Mouse (Mus musculus): ENCODE measurements around the gene Szt2.

The Szt2 gene

GRCm38 (mm10) chr4:118413553-118413952, 4.5 kb upstream of the Szt2 start:
- ATAC-seq (ENCODE audit: low TSS enrichment), result no peak

GRCm38 (mm10) chr4:118410871-118411270, 1.8 kb upstream of the Szt2 start:
- ATAC-seq (ENCODE audit: low TSS enrichment), result no peak

DNA sequence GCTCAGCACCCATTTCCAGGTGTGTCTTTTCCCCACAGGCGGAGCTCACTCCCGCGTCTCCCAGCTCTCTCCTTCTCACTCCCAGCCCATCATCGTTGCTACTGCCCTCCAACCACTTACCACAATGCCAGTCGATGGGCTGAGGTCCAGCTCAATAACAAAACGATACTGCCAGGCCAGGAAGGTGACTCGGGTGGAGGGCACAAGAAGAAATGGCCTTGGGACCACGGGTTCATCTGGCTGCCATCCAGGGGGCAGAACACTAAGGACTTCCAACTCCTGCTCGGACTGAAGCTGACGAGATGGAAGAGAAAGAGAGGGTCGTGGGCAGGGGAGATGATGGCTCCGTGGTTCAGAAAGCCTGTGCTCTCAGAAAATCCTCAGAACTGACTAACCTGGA, 6.4 kb downstream of the Szt2 start:
- ATAC-seq (ENCODE audit: low TSS enrichment), result no peak

DNA sequence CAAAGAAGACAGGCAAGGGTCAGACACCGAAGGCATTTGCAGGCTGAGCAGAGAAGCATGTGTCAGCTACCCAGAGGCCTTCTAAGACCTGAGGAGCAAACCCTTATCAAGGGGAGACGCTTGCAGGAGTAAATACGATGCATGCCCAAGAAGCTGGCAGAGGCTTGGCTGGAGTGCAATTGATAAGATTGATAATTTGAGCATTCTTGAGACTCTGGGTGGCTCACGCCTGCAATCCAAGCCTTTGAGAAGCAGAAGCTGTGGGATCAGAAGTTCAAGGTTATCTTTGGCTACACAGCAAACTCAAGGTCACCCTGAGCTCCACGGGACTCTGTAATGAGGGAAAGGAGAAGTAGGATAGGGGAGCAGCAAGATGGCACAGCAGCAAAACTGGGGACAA, 7.2 kb downstream of the Szt2 start:
- ATAC-seq (ENCODE audit: low TSS enrichment), result no peak

- ATAC-seq (ENCODE audit: low TSS enrichment), result no peak
Measured at GRCm38 (mm10) chr4:118401421-118401820, 7.7 kb downstream of the Szt2 start.

DNA sequence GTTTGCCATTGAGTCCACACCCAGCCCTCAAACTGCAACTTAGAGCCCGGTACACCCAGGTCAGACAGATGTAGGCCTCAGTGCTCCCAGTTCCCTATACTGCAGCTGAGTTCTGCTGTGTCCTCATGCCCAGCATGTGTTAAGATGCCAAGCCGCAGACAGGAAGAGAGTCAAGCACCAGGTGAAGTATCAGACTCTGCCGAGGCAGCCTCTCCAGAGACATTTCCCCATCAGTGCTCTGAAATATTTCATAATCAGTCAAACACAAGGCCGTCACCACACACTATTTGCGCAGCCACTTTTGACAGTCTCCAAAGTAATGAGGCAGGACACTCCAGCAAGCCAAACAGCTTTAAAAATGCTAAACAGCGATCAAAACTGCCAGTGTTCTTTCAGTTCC, 10.7 kb downstream of the Szt2 start:
- ATAC-seq (ENCODE audit: low TSS enrichment), result no peak

DNA sequence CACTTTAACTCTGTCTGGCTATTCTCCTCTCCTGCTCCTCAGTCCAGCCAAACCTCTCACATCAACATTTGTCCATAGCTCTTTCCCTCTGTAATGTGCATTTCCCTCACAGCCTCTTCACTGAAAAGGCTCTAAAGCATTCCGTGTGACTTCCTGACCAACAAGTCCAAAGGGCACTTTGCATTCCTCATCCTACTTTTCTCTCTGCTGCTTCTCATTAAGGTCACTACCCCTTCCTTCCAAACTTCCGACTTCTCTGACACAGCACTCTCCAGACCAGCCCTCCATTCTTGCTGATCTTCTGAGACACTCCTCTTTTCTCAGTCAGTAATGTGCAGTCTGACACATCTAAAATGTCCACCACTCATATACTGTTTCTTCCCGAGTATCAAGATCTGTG, 12.6 kb downstream of the Szt2 start:
- ATAC-seq (ENCODE audit: low TSS enrichment), result no peak

DNA sequence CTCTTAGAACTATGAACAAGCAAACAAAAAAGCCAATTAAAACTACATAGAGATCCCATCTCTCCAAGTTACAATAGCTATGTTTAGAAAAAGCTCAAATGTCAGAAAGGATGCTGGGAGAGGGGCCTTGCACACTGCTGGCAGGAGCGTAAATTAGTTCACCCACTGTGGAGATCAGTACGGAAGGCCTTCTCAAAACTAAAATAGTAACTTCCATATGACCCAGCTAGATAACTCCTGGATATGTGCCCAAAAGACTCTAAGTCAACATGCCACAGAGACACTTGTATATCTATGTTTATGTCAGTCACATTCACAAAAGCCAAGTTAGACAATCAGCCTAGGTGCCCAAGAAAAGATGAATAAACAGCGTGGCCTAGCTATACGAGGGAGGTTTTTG, 13.8 kb downstream of the Szt2 start:
- no peak for ATAC-seq (ENCODE audit: low TSS enrichment)

- ATAC-seq (ENCODE audit: low TSS enrichment), result no peak; the same call in 1 of the 2 replicates
Measured at GRCm38 (mm10) chr4:118394505-118394904, 14.6 kb downstream of the Szt2 start.

DNA sequence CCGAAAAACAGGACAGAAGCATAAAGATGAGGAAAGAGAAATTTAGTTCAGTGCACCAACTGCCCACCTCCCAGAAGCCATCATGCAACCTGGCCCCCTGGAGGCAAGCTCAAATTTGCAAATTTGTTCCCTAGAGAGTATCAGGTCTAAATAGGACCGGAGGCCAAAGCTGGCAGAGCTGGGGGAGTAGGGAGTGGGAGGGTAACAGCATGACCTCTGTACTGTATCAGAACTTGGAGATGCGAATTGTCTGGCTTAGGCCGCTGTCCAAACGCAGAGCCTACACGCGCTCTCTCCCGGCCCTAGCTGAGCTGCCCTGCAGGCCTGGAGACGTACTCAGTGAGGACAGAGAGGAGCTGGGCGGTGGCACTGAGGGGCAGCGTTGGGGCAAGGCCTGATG, 18.9 kb downstream of the Szt2 start:
- ATAC-seq (ENCODE audit: low TSS enrichment), result no peak

- ATAC-seq (ENCODE audit: low TSS enrichment), result no peak
Measured at GRCm38 (mm10) chr4:118387316-118387715, 21.8 kb downstream of the Szt2 start.

- no peak for ATAC-seq (ENCODE audit: low TSS enrichment)
Measured at GRCm38 (mm10) chr4:118383271-118383670, 25.8 kb downstream of the Szt2 start.

DNA sequence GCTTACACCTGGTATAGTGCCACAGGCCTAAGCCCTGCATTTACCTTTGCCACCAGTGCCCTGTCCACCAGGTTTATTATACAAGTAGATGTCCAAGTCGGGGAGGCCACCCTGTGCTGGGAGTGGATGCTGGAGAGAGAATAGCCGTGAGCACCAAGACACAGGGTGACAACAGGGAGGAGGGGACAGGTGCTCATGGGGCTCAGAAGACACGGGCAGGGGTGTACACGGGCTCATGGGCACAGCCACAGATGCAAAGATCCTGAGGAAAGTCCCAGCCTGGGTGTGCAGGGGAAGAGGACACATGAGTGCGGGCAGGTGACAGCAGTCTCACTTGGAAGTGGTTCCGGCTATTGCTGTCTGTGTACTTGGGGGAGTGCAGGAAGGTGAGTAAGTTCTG, 33.1 kb downstream of the Szt2 start:
- ATAC-seq (ENCODE audit: low TSS enrichment), result no peak

- ATAC-seq (ENCODE audit: low TSS enrichment), result no peak
Measured at GRCm38 (mm10) chr4:118371822-118372221, 37.3 kb downstream of the Szt2 start.

- ATAC-seq (ENCODE audit: low TSS enrichment), result no peak
Measured at GRCm38 (mm10) chr4:118368616-118369015, 40.5 kb downstream of the Szt2 start.

DNA sequence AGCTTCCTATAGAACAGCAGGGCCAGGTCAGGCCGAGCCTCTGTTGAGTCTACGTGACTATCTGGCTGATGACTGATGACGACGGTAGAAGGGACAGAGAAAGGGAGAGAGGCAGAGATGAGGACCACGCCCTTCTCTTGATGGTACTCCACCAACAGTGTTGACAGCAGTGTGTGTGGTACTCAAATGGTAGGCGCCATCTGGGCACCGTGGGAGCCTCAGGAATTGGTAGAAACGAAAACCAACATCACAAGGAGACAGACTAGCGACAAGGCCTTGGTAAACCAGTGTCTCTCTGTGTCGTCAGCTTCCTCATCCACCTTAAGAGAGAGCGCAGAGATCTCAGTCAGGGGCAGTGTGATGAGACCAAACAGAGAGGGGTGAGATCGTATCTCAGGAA, 41.5 kb downstream of the Szt2 start:
- ATAC-seq (ENCODE audit: low TSS enrichment), result no peak

- no peak for ATAC-seq (ENCODE audit: low TSS enrichment)
Measured at GRCm38 (mm10) chr4:118365991-118366390, 43.1 kb downstream of the Szt2 start.

DNA sequence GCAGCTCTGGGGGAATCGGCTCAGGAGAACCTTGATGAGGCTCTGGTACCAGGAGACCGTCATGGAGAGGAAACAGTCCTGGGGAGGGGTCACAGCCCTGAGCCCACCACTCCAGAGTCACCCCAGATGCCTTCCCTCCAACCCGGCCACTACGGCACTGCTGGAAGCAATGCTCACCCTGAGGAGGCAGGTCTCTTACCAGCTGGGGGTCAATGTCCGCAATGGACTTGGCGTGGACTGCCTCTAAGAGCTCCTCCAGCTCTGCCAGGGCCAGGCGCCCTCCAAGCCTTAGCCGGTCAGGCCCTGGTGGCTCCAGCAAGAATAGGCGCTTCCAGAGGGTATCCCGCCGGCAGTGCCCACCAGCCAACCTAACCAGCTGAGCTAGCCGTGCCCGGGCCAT, 44.4 kb downstream of the Szt2 start:
- ATAC-seq (ENCODE audit: low TSS enrichment), result no peak

- no peak for ATAC-seq (ENCODE audit: low TSS enrichment)
Measured at GRCm38 (mm10) chr4:118363985-118364384, 45.1 kb downstream of the Szt2 start.

GRCm38 (mm10) chr4:118362879-118363278, 46.2 kb downstream of the Szt2 start:
- ATAC-seq (ENCODE audit: low TSS enrichment), result no peak

DNA sequence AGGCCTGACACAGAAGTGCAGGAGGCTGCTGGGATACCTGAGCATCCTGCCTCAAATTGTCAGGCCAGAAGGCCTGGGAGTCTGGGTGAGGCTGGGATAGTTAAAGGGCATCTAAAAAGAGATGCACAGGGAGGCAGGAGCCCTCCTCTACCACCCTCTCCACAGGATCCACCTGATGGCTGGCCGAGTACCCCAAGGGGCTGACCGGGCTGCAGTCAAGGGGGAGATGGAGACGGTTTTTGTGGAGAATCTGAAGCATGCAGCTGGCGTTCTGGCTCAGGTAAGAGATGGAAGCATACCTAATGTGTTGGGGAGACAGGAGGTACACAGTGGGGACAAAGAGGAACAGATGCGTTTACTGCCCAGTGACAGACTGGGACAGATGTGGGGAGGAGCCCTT, 47.6 kb downstream of the Szt2 start:
- ATAC-seq (ENCODE audit: low TSS enrichment), result no peak

DNA sequence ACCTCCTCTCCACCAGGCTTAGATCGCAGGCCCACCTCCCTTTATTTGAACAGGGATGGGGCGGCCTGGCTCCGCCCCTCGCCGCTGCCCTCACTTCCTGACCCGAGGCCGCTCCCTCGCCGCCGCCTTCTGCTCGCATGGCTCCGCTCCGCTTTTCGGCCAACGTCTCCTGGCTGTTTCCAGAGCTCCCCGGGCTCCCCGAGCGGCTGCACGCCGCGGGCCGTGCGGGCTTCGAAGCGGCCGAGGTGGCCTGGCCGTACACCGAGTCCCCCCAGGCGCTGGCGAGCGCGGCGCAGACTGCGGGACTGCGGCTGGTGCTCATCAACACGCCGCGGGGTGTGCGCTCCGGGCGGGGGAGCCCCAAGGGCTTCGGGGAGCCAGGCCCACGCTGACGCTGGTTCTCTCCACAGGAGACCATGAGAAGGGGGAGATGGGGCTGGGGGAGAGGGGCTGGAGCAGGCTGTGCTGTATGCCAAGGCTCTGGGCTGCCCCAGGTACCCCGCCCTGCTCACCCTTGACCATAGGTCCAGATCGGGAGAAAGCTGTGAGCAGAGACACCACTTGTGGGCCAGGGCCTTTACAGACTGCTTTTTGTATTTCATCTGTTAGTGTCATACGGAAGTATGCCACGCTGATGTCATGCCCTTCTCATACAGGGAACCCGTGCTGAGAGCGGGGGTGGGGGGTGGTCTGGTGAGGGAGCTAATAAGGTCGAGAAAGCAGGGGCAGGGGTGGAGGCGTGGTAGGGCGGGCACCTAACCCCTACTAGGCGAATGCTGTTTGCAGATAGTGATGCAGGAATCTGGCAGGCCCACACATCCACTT, 49.0 kb downstream of the Szt2 start:
- peak; percentile 56 for ATAC-seq (ENCODE audit: low TSS enrichment)

- ATAC-seq (ENCODE audit: low TSS enrichment), result no peak
Measured at GRCm38 (mm10) chr4:118359211-118359895, 49.7 kb downstream of the Szt2 start.

All from frontal cortex, adult (tissue).